Mouse (Mus musculus): ENCODE results near the gene Trim7.
"Not testable (repeated sequence)": the region's sequence is repeated elsewhere in the genome, so short reads cannot be mapped to it uniquely, and the experiment has no call there.

The Trim7 gene

GRCm38 (mm10) chr11:48825979-48826751, at the start of gene Trim7, which contains the start of gene Gm12184:
Gene Trim7, plus strand, starts transcription at chr11:48826140.
Gene Gm12184, minus strand, starts transcription at chr11:48826655.
- not testable (repeated sequence) for DNase-seq (ENCODE audit: low read depth in 1 of 2, low spot score in 2 of 2)

GRCm38 (mm10) chr11:48776664-48777063, 49.3 kb upstream of the Trim7 start:
- DNase-seq (ENCODE audit: low read depth in 1 of 2, low spot score in 2 of 2), result peak in 1 of 2 experiments; percentile 29

DNA sequence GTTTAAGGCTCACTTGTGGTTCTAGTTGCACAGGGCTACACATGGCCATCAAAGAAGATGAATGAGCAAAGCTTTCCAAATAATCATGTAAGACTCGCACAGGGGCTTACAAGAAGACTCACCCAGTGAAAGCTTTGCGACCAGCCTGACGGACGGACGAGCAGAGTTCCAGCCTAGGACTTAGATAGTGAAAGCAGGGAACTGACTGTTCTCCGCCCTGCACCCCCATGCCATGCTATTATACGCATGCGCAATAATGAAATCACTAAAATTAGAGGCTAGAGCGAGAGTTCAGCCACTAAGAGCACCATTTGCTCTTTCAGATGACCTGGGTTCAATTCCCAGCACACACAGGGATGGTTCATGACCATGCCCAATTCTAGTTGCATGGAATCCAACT, 48.6 kb upstream of the Trim7 start:
- no peak for DNase-seq (ENCODE audit: low read depth in 1 of 2, low spot score in 2 of 2)

- peak in 1 of 2 experiments; percentile 24 for DNase-seq (ENCODE audit: low read depth in 1 of 2, low spot score in 2 of 2)
Measured at GRCm38 (mm10) chr11:48779450-48779849, 46.5 kb upstream of the Trim7 start.

DNA sequence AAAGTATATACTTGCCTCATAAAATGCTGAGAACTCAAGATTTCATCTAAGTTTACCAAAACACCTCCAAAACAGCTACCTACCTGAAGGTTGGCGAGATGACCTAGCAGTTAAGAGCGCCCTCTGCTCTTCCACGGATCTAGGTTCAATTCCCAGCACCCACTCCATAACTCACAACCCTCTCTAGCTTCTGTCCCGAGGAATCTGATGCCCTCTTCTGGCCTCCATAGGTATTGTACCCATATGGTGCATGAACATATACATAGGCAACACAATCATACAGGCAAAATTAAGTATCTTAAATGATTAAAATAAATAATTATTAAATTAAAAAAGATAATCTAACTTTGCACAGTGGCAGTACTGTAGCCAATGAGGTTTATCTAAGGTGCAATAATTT, 43.7 kb upstream of the Trim7 start:
- DNase-seq (ENCODE audit: low read depth in 1 of 2, low spot score in 2 of 2), result no peak

GRCm38 (mm10) chr11:48787455-48788211, 38.3 kb upstream of the Trim7 start:
- DNase-seq (ENCODE audit: low read depth in 1 of 2, low spot score in 2 of 2), result peak; percentile 61 to 70

GRCm38 (mm10) chr11:48788311-48789089, 37.4 kb upstream of the Trim7 start:
- peak in 1 of 2 experiments; percentile 76 for DNase-seq (ENCODE audit: low read depth in 1 of 2, low spot score in 2 of 2)

DNA sequence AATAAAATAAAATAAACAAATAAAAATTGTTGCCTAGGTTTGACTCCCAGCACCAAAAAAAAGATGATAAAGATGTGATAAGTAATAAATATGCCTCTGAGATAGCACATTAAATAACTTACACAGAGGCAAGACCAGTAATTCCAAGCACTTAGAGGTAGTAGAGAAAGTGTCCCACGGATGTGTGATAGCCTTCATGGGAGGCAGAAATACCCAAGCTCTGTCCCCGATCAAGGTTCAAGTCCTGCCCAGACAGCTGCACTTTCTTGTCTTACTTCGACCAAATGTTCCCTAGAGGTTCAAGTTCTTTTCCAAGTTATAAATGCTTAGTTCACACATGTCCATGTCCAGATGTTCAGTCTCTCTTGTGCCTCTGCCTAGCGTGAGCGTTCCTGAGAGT, 36.7 kb upstream of the Trim7 start:
- no peak for DNase-seq (ENCODE audit: low read depth in 1 of 2, low spot score in 2 of 2)

DNA sequence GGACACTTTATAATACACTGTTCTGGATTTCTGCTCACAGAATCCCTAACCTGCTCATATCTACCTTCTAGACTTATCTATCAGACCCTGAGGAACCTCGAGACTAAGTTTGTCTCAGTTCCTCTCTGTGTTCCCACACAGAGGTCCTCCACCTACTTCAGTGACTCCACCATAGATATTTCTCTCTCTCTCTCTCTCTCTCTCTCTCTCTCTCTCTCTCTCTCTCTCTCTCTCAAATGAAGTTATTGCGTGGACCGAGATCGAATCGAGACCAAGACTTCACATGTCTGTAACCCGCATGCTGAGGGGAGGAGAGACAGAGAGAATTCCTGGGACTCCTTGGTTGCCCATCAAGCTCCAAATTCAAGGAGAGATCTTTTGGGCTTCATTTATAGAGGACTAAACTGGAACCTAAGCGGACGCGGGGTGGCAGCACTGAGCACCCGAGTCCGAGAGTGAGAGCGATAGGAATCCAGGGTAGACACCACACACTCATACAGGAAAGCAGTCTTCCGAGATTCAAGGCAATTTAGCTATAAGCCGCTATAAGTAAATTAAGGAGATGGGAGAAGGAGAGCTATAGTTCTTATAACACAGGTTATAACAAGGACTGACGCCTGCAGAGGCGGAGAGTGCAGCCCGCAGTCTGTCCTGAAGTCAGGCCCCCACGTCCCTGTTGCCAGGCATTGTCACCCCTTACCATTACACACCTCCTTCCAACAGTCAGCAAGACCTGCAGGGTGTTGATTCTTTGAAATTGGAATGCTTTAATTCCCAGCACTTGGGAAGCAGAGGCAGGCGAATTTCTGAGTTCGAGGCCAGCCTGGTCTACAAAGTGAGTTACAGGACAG, 35.7 kb upstream of the Trim7 start:
- peak in 1 of 2 experiments; percentile 73 for DNase-seq (ENCODE audit: low read depth in 1 of 2, low spot score in 2 of 2)

DNA sequence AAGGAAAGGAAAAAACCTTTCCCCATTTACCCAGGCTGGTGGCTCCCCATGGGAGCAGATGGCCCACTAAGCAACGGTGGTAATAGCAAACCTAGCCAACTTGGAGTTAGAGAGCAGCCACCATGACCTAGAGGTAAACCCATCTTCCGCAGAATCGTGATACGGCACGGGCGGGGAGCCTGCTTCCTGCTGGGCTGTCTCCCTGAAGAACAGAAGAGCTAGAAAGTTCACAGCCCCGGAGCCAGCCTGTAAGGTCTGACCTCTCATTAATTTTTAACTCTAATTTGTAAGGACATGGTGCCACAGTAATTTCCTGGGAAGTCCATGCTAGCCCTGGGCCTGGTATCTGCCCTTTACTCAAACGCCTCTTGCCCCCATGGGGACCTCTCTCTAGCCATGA, 35.0 kb upstream of the Trim7 start:
- DNase-seq (ENCODE audit: low read depth in 1 of 2, low spot score in 2 of 2), result no peak

GRCm38 (mm10) chr11:48791894-48792293, 34.0 kb upstream of the Trim7 start:
- not testable (repeated sequence) for DNase-seq (ENCODE audit: low read depth in 1 of 2, low spot score in 2 of 2)

- DNase-seq (ENCODE audit: low read depth in 1 of 2, low spot score in 2 of 2), result no peak
Measured at GRCm38 (mm10) chr11:48793184-48793583, 32.8 kb upstream of the Trim7 start.

DNA sequence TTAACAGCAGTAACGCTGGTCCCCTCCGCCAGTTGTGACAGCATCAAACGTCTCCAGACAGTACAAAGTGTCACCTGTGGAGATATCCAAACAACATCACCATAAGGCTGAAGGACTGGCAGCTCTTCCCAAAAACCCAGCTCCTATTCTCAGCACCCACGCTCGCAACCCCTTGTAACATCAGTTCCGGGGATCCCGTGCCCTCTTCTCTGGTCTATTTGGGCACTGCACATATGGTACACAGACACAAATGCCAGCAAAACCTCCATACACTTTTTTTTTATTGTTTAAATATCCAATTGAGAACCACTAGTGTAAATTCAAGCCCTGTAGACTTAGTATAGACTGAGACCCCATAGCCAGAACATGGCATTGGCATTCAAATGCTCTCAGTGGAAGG, 30.7 kb upstream of the Trim7 start:
- DNase-seq (ENCODE audit: low read depth in 1 of 2, low spot score in 2 of 2), result peak in 1 of 2 experiments; percentile 22

- DNase-seq (ENCODE audit: low read depth in 1 of 2, low spot score in 2 of 2), result no peak
Measured at GRCm38 (mm10) chr11:48796290-48796689, 29.6 kb upstream of the Trim7 start.

DNA sequence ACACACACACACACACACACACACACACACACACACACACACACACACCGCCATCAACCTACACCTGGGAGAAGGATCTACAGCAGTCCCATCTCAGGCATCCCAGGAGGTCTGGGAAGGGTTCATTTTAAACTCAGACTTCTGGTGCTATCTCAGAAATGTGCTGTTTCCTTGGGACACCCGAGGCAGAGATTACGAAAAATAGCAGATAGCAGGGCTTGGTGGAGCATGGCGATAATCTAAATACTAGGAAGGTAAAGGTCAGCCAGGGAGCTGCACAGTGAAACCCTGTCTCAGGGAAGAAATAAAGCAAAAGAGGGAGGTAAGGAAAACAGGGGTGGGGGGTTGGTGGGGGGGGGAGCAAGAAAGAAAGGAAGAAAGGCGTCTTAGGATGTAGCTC, 28.7 kb upstream of the Trim7 start:
- no peak for DNase-seq (ENCODE audit: low read depth in 1 of 2, low spot score in 2 of 2)

DNA sequence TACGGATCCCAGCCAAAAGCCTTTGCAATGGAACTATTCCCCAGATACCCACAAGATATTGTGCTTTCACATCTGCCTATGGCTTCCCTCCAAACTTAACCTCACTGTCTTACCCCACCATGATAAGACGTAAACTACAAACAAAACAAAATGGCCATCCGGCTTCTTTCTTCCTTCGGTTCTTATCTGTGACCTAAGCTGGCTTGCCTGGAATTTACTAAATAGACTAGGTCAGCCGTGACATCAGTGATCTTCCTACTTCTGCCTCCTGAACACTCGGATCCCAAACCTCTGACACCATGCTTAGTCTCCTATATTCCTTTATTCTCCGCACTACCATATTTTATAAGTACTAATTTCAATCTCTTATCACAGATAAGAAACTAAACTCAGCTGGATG, 27.6 kb upstream of the Trim7 start:
- DNase-seq (ENCODE audit: low read depth in 1 of 2, low spot score in 2 of 2), result no peak

DNA sequence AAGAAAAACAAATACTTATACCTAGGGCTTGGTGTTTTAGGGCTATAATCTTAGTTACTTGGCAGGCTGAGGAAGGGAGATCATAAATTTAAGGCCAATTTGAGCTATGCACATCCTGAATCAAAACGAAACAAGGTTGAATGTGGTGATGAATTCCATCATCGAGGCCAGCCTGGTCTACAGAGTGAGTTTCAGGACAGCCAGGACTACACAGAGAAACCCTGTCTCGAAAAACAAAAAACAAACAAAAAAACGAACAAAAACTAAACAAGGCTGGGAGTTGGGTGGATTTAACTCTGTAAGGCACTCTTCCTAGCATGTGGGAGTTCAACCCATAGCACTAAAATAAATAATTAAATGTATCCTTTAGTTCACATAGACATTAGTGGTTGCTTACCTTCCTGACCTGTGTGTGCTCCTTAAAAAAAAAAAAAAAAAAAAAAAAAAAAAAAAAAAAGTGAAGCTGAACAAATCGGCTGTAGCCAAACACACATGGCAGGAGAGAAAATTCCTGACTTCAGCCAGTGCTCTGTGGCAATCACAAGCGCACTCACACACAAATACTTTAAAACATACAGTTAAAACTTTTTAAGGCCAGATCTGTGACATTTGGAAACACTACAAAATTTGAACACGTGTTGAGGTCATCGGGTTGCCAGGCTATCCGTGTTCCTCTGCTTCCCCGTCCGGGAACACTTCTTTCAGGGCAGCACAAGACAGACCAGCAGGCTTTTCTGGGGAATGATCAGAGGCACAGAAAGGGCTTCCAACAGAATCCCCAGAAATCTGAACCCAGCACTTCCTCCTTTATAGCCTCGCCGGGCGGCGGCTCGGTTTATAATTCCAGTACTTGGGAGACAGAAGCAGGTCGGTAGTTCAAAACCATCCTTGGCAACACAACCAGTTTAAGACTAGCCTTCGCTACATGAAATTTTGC, 26.7 kb upstream of the Trim7 start:
- DNase-seq (ENCODE audit: low read depth in 1 of 2, low spot score in 2 of 2), result no peak

DNA sequence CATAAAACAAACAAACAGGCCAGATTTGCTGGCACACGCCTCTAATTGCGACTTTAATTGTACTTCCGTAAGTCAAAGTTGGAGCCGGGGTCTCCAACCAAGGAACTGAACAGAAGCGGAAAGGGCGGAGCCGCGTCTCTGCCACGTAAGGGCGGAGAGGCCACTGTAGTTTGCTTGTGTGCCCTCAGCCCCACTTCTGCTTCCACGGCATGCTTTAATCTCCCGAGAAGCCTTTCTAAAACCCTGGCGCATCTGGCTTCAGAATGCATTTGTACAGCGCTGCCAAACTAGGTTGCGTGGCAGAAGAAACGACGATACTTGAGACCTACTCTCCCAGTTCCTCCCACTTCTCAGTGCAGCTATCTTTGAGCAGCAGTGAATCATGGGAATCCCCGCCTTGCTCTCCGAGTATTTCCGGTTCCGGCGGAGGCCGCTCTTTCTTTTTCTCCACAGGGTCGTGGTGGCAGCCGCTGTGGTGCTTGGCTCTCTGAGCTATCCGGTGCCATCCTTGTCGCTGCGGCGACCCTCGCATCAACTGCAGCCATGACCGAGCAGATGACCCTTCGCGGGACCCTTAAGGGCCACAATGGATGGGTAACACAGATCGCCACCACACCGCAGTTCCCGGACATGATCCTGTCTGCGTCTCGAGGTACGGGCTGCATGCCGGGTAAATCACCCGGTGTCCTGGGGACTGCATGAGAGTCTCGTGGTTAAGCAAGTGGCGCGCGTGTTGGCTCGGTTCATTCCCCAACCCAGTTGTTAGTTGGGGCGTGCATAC, 25.8 kb upstream of the Trim7 start, which contains the start of gene Rack1:
Gene Rack1 (plus strand): TSS at position 412 of the 781 bp plus-strand sequence.
- DNase-seq (ENCODE audit: low read depth in 1 of 2, low spot score in 2 of 2), result peak; percentile 77 to 83
